Mouse (Mus musculus) testis, adult 2 months (tissue): ENCODE data around the gene Shroom3. TPM values are rescaled to one million over a fixed set of nuclear protein-coding genes. Genes with fewer than 3 reads are reported as not detected.

Experiments used
- H3K27ac ChIP-seq: fragments of 200-500 bp; 2 replicates; pipeline ENCODE4 v1.5.1; 2012; ENCODE audit warnings: low read depth, low read length; ENCODE audit not compliant: control insufficient read depth, insufficient read depth
- H3K27me3 ChIP-seq: fragments of 200-500 bp; 2 replicates; pipeline ENCODE4 v1.6.1; 2012; ENCODE audit warnings: mild to moderate bottlenecking, low read length, moderate library complexity; ENCODE audit not compliant: control insufficient read depth, insufficient read depth
- H3K36me3 ChIP-seq: fragments of 200-500 bp; 2 replicates; pipeline ENCODE4 v1.6.1; 2012; ENCODE audit warnings: mild to moderate bottlenecking, low read length; ENCODE audit not compliant: control insufficient read depth, insufficient read depth
- H3K4me1 ChIP-seq: fragments of 200-500 bp; 2 replicates; pipeline ENCODE4 v1.6.1; 2012; ENCODE audit warnings: low read length; ENCODE audit not compliant: control insufficient read depth, insufficient read depth
- H3K4me3 ChIP-seq: fragments of 200-500 bp; 2 replicates; pipeline ENCODE4 v1.5.1; 2012; ENCODE audit warnings: low read depth, mild to moderate bottlenecking, low read length, moderate library complexity, mixed read lengths; ENCODE audit not compliant: control insufficient read depth
- CTCF ChIP-seq: fragments of 200-500 bp; IDR thresholded peaks from 2 replicates; pipeline ENCODE4 v1.5.1; 2012; ENCODE audit warnings: low read depth, mild to moderate bottlenecking, inconsistent platforms, low read length, moderate library complexity; ENCODE audit not compliant: control insufficient read depth, insufficient read depth, insufficient replicate concordance
- POLR2A ChIP-seq: fragments of 200-500 bp; IDR thresholded peaks from 2 replicates; pipeline ENCODE4 v1.6.1; 2012; ENCODE audit warnings: low read depth, mild to moderate bottlenecking, inconsistent platforms, low read length, moderate library complexity; ENCODE audit not compliant: control insufficient read depth
- polyA plus RNA-seq: library from polyadenylated mRNA; depleted of rRNA; stranded (reverse); fragments of >200 nt; gene quantifications from 2 replicates; pipeline ENCODE4 v1.2.3, GENCODE M21; 2012

The Shroom3 gene
- polyA plus RNA-seq, 1 experiment, result 25.6 TPM

- Histone ChIP-seq H3K4me1 (no peaks in the 10 kb centered on the region), H3K36me3 (no peaks in the 10 kb centered on the region), H3K4me3 (no peak overlapping the region), H3K27me3 (no peaks in the 10 kb centered on the region), H3K27ac (no peak overlapping the region)
- TF ChIP-seq CTCF (no peak), POLR2A (no peak)
Observed at GRCm38 (mm10) chr5:92871048-92871447, 187.8 kb downstream of the Shroom3 start.

- Histone ChIP-seq H3K27me3 (no peaks in the 10 kb centered on the region), H3K27ac (no peak overlapping the region), H3K4me3 (no peak overlapping the region)
Observed at GRCm38 (mm10) chr5:92872182-92872581, 188.9 kb downstream of the Shroom3 start.

DNA sequence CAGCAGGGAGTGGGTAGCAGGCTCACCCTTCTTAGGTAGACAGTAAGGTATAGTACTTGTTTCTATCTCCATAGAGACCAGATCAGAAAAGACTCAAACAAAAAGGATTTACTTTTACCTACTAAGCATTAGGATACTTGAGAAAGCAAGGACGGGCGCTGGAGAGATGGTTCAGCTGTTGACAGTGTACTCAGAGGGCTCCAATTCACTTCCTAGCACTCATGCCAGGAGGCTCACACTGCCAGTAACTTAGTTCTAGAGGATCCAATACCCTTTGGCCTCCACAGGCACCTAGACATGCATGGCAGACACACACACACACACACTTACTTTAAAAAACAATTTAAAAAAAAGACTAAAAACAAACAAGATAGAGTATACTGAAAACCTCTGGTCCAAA lies 189.8 kb downstream of the Shroom3 start:
- TF ChIP-seq CTCF, result no peak
- TF ChIP-seq POLR2A, result no peak
- Histone ChIP-seq H3K27ac (no peak overlapping the region), H3K36me3 (no peaks in the 10 kb centered on the region), H3K27me3 (no peaks in the 10 kb centered on the region), H3K4me3 (no peak overlapping the region), H3K4me1 (no peaks in the 10 kb centered on the region)

More at GRCm38 (mm10) chr5:92872182-92872581, 188.9 kb downstream of the Shroom3 start:
- no peaks in the 10 kb centered on the region for H3K36me3 ChIP-seq
- TF ChIP-seq CTCF (no peak), POLR2A (no peak)
- H3K4me1 ChIP-seq, result no peaks in the 10 kb centered on the region

DNA sequence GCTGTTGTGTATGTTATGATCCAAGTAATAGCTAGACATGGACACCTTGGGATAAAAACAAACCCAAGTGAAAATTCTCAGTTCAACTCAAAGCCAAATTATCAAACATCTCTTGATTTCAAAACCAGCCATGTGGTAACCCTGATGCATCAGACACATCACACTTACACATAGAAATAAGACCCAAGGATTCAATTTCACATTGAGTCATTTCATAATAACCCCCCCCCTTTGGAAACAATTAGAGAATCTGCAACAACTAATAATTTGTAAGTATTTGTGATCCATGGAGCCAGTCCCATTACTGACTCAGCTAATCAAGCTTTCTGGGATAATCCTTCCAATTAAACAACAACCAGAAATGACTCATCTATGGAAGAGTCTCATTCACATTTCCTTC lies 190.3 kb downstream of the Shroom3 start:
- Histone ChIP-seq H3K36me3 (no peaks in the 10 kb centered on the region), H3K27ac (no peak overlapping the region), H3K27me3 (no peaks in the 10 kb centered on the region), H3K4me3 (no peak overlapping the region), H3K4me1 (no peaks in the 10 kb centered on the region)
- TF ChIP-seq CTCF, result no peak
- no peak for TF ChIP-seq POLR2A

DNA sequence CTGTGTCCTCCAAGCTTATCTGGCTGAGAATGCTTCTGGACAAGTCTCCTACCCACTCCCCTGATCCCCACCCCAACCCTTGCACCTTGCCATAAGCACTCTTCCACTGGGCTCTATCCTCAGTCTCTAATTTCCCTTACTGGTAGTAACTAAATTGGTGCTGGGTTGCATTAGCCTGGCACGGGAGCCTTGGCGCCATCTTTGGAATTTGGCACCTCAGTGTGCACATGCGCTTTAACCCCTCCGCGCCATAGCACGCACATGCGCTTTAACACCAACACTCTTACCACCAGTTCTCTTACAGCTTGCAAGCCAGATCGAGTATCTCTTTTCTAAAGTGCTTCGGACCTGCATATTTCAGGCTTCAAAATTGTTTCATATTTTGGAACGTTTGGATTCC lies 192.6 kb downstream of the Shroom3 start:
- no peak for TF ChIP-seq POLR2A
- TF ChIP-seq CTCF, result no peak
- H3K27me3 ChIP-seq, result no peaks in the 10 kb centered on the region
- no peaks in the 10 kb centered on the region for H3K36me3 ChIP-seq
- no peak overlapping the region for H3K27ac ChIP-seq
- H3K4me1 ChIP-seq, result no peaks in the 10 kb centered on the region
- no peak overlapping the region for H3K4me3 ChIP-seq

GRCm38 (mm10) chr5:92877104-92877503 lies 193.9 kb downstream of the Shroom3 start:
- H3K27me3 ChIP-seq, result no peaks in the 10 kb centered on the region
- no peaks in the 10 kb centered on the region for H3K36me3 ChIP-seq
- no peak for TF ChIP-seq CTCF
- no peak for TF ChIP-seq POLR2A
- H3K4me1 ChIP-seq, result no peaks in the 10 kb centered on the region
- no peak overlapping the region for H3K4me3 ChIP-seq
- H3K27ac ChIP-seq, result no peak overlapping the region

DNA sequence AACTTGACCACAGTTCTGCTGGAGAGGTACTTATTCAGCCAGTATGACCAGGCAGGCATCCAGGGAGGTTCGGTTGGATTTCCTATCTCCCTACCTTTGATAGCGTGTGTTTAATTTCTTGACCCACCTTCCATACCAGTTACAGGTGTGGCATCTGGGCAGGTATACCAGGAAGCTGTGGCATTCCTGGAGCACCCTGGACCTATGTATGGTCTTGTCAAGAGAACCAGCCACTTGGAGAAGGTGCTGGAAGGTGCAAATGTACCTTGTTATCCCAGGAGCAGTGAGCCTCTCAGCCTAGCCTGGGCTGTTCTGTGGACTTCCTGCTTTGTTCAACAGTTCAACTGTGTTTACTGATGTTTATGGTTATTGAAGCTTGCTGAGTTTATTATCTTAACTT lies 197.2 kb downstream of the Shroom3 start:
- H3K36me3 ChIP-seq, result no peaks in the 10 kb centered on the region
- H3K4me1 ChIP-seq, result no peaks in the 10 kb centered on the region
- no peak overlapping the region for H3K4me3 ChIP-seq
- TF ChIP-seq POLR2A (no peak), CTCF (no peak)
- no peaks in the 10 kb centered on the region for H3K27me3 ChIP-seq
- no peak overlapping the region for H3K27ac ChIP-seq

GRCm38 (mm10) chr5:92880893-92881292 lies 197.7 kb downstream of the Shroom3 start:
- TF ChIP-seq CTCF (no peak), POLR2A (no peak)

More at GRCm38 (mm10) chr5:92880893-92881292, 197.7 kb downstream of the Shroom3 start:
- H3K27ac ChIP-seq, result no peak overlapping the region
- H3K4me1 ChIP-seq, result no peaks in the 10 kb centered on the region; the same call in 1 of the 2 replicates
- no peaks in the 10 kb centered on the region for H3K27me3 ChIP-seq
- no peaks in the 10 kb centered on the region for H3K36me3 ChIP-seq
- no peak overlapping the region for H3K4me3 ChIP-seq
